Mouse (Mus musculus): Measurements from ENCODE around the gene Dscaml1.

GRCm38 (mm10) chr9:45769596-45769995 is 343.2 kb downstream of the Dscaml1 start:
- TF ChIP-seq ZNF384 (IDR thresholded peaks at IDR 0.05; ENCODE audit: low read depth, low read length) (no peak), CHD2 (IDR thresholded peaks at IDR 0.05; ENCODE audit: low read depth, low read length) (no peak)

Measured in ES-E14 (cell line).